Mouse (Mus musculus) stomach, embryonic 14.5 days (tissue): ENCODE measurements around the gene Eif5. TPM values are rescaled to one million over a fixed set of nuclear protein-coding genes. Genes with fewer than 3 reads are reported as not detected.
A peak's percentile ranks its signal among the peaks of the same experiment; 100 is the strongest.

Experiments used
- ATAC-seq: fragments of 200-750 bp; cut with Nextera tagmentation; 2 replicates; pipeline ENCODE4 v1.8.0; 2017; ENCODE audit warnings: low read depth, moderate TSS enrichment; ENCODE audit not compliant: insufficient number of reproducible peaks, insufficient read depth, low FRiP score
- H3K27ac ChIP-seq: fragments of 300-500 bp; sonication (generic); 2 replicates; pipeline ENCODE4 v1.5.1; 2014; ENCODE audit warnings: mild to moderate bottlenecking, low read length, moderate library complexity, mixed read lengths
- H3K27me3 ChIP-seq: fragments of 300-500 bp; sonication (generic); 2 replicates; pipeline ENCODE4 v1.6.1; 2014; ENCODE audit warnings: low read length, control low read depth, mixed read lengths; ENCODE audit not compliant: control insufficient read depth, insufficient read depth
- H3K36me3 ChIP-seq: fragments of 300-500 bp; sonication (generic); 2 replicates; pipeline ENCODE4 v1.6.1; 2014; ENCODE audit warnings: mild to moderate bottlenecking, control low read depth, low read length, moderate library complexity, mixed read lengths; ENCODE audit not compliant: control insufficient read depth, insufficient read depth
- H3K4me1 ChIP-seq: fragments of 300-500 bp; sonication (generic); 2 replicates; pipeline ENCODE4 v1.6.1; 2014; ENCODE audit warnings: low read length, control low read depth, mixed read lengths; ENCODE audit not compliant: control insufficient read depth, insufficient read depth
- H3K4me2 ChIP-seq: fragments of 300-500 bp; sonication (generic); replicated peaks from 2 replicates; pipeline ENCODE4 v1.6.1; 2014; ENCODE audit warnings: low read depth, low read length, control low read depth
- H3K4me3 ChIP-seq: fragments of 300-500 bp; sonication (generic); 2 replicates; pipeline ENCODE4 v1.5.1; 2014; ENCODE audit warnings: low read depth, low read length, control low read depth
- H3K9ac ChIP-seq: fragments of 300-500 bp; sonication (generic); replicated peaks from 2 replicates; pipeline ENCODE4 v1.6.1; 2014; ENCODE audit warnings: low read depth, mild to moderate bottlenecking, control low read depth, low read length, moderate library complexity, mixed read lengths
- H3K9me3 ChIP-seq: fragments of 300-500 bp; sonication (generic); 2 replicates; pipeline ENCODE4 v1.6.1; 2016; ENCODE audit warnings: low read depth, low read length, control low read depth; ENCODE audit not compliant: control insufficient read depth
- WGBS: fragments of 180-500 bp; shearing (Covaris S2); extraction: QIAGEN DNeasy Blood & Tissue Kit; methylation state at CpG from one replicate; pipeline ENCODE4 v1.1.7; 2014; 5-methylcytosine and 5-hydroxymethylcytosine counted together
- polyA plus RNA-seq: library from polyadenylated mRNA; unstranded; fragments of >200 nt; fragmentation: Nextera tagmentation; extraction: Ambion mirVana; gene quantifications from 2 replicates; pipeline ENCODE4 v1.2.1, GENCODE M21; 2014

Eif5 gene
- polyA plus RNA-seq, 1 experiment from 2014 or later = 448 TPM

- under 1% methylated on average over 67 of the region's 75 CpGs for WGBS
- no peaks in the 10 kb centered on the region for H3K27me3 ChIP-seq
- H3K4me3 ChIP-seq = peak within 1 kb of the TSS; percentile 62
- peak; percentile 98 for ATAC-seq
- H3K9ac ChIP-seq = peak within 1 kb of the TSS; percentile 98
- H3K4me2 ChIP-seq = peak within 1 kb of the TSS; percentile 92
- no peaks in the 10 kb centered on the region for H3K9me3 ChIP-seq
- peak within 1 kb of the TSS; percentile 94 for H3K27ac ChIP-seq
- 0 out of 2 replicates have a peak, but pooled peaks cover 11% of the 10 kb centered on the region for H3K4me1 ChIP-seq
- no peaks in the 10 kb centered on the region for H3K36me3 ChIP-seq
Measured at GRCm38 (mm10) chr12:111574074-111574886, 36.5 kb downstream of the Eif5 start, which contains the start of gene Mark3. Gene Mark3 (plus strand): TSS chr12:111574523.

GRCm38 (mm10) chr12:111574887-111575838 is 37.3 kb downstream of the Eif5 start:
- Histone ChIP-seq H3K36me3 (no peaks in the 10 kb centered on the region), H3K27ac (peak overlapping the region; percentile 94), H3K4me2 (peak overlapping the region; percentile 92), H3K9ac (peak overlapping the region; percentile 98), H3K27me3 (no peaks in the 10 kb centered on the region), H3K9me3 (no peaks in the 10 kb centered on the region), H3K4me1 (0 out of 2 replicates have a peak, but pooled peaks cover 11% of the 10 kb centered on the region), H3K4me3 (peak overlapping the region; percentile 62)
- WGBS = under 1% methylated on average over 57 of the region's 58 CpGs
- ATAC-seq = peak; percentile 40; the same call in 1 of the 2 replicates

GRCm38 (mm10) chr12:111583058-111583457 is 45.2 kb downstream of the Eif5 start:
- no peak overlapping the region for H3K9ac ChIP-seq
- no peaks in the 10 kb centered on the region for H3K36me3 ChIP-seq
- no peak overlapping the region for H3K4me3 ChIP-seq
- H3K4me1 ChIP-seq = no peaks in the 10 kb centered on the region
- H3K9me3 ChIP-seq = no peaks in the 10 kb centered on the region
- no peak for ATAC-seq
- H3K27me3 ChIP-seq = no peaks in the 10 kb centered on the region
- 82% methylated on average over 1 of the region's 1 CpGs for WGBS
- no peak overlapping the region for H3K27ac ChIP-seq
- H3K4me2 ChIP-seq = no peak overlapping the region

DNA sequence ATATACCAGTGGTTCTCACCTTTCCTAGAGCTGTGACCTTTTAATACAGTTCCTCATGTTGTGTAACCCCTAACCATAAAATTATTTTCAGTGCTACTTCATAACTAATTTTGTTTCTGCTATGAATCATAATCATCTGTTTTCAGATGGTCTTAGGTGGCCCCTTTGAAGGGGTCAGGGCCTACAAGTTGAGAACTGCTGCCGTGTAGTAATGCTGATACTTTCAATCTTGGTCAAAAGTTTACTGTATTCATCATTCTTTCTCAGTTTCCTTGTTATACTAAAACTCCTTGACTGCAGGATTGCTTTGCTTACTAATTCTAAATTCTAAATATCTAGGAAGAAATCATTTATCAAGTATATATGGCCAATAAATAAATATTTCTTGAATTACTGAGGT is 46.6 kb downstream of the Eif5 start:
- no peak for ATAC-seq
- 64% methylated on average over 1 of the region's 1 CpGs for WGBS
- Histone ChIP-seq H3K36me3 (no peaks in the 10 kb centered on the region), H3K27ac (no peak overlapping the region), H3K4me2 (no peak overlapping the region), H3K4me1 (no peaks in the 10 kb centered on the region), H3K4me3 (no peak overlapping the region), H3K9me3 (no peaks in the 10 kb centered on the region), H3K27me3 (no peaks in the 10 kb centered on the region), H3K9ac (no peak overlapping the region)

DNA sequence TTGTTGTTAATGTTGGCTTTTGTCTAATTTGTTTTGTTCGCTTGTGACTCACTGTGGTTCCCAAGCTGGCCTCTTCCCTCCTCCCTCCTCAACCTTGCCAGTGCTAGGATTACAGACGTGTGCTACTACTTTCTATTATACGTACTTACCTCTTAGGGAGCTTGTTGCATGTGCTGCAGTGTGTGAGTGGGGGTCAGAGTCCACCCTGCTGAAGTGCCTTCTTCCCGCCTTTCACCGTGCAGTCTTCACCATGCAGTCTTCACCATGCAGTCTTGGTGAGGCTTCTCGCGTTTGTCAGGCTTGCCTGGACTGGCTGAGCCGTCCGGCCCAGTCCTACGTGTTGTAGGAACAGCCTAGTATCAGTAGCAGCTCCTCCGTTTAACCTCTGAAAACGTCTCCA is 49.4 kb downstream of the Eif5 start:
- Histone ChIP-seq H3K27me3 (no peaks in the 10 kb centered on the region), H3K9ac (no peak overlapping the region), H3K4me2 (no peak overlapping the region), H3K4me3 (no peak overlapping the region), H3K27ac (no peak overlapping the region), H3K9me3 (no peaks in the 10 kb centered on the region), H3K36me3 (no peaks in the 10 kb centered on the region; the same call in 1 of the 2 replicates), H3K4me1 (no peaks in the 10 kb centered on the region)
- ATAC-seq = no peak
- WGBS = 75% methylated on average over 12 of the region's 12 CpGs

DNA sequence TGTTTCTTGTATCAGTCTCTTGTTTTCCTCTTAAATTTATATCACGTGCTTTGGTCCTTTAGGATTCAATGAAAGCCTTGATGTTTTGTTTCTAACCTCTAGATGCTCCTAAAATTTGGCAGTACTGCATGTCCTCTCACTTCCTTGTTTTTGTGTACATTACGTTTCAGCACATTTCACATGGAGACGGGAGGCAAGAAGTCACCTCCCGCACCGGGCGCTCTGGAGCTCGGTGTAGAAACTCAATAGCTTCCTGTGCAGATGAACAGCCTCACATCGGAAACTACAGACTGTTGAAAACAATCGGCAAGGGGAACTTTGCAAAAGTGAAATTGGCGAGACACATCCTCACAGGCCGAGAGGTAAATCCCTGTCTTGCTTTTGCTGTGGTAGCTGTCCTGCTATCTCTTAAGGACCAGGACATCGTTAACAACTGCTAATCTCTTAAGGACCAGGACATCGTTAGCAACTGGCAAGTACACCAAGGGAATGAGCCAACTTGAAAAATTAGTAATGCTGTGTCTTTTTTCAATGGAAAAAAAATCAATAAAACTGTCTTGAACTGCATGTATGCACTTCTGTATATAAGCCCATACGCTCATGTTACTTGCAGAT is 54.7 kb downstream of the Eif5 start:
- H3K4me3 ChIP-seq = no peak overlapping the region
- H3K4me2 ChIP-seq = no peak overlapping the region
- peaks cover 21% of the 10 kb centered on the region for H3K36me3 ChIP-seq
- 87% methylated on average over 14 of the region's 14 CpGs for WGBS
- no peaks in the 10 kb centered on the region for H3K4me1 ChIP-seq
- no peak overlapping the region for H3K9ac ChIP-seq
- no peaks in the 10 kb centered on the region for H3K27me3 ChIP-seq
- no peak overlapping the region for H3K27ac ChIP-seq
- H3K9me3 ChIP-seq = no peaks in the 10 kb centered on the region
- no peak for ATAC-seq

- ATAC-seq = no peak
- Histone ChIP-seq H3K27ac (no peak overlapping the region), H3K4me1 (no peaks in the 10 kb centered on the region), H3K36me3 (peaks cover 28% of the 10 kb centered on the region), H3K9ac (no peak overlapping the region), H3K4me2 (no peak overlapping the region), H3K27me3 (no peaks in the 10 kb centered on the region), H3K9me3 (no peaks in the 10 kb centered on the region), H3K4me3 (no peak overlapping the region)
- WGBS = 82% methylated on average over 2 of the region's 2 CpGs
Measured at GRCm38 (mm10) chr12:111593775-111594174, 56.0 kb downstream of the Eif5 start.
